Mouse (Mus musculus) hematopoietic stem cell, adult 5-6 weeks (primary cell): ENCODE measurements at regions not wholly inside any gene's neighbourhood (a gene's known extent, or its start where the extent isn't known, plus 50 kb on each side); places are given as distances from the start of the nearest gene placed in this dataset.

Experiments
- ATAC-seq, 2 experiments: fragments of 125-278 bp in 1 of 2; replicated peaks in 1 of 2; 2 replicates each; pipeline ENCODE4 v1.8.0; 2016 to 2017; ENCODE audit warnings: inconsistent platforms in 2 of 2, mild to moderate bottlenecking in 2 of 2, moderate number of reproducible peaks in 2 of 2, low read depth in 1 of 2, moderate TSS enrichment in 1 of 2; ENCODE audit not compliant: low FRiP score in 2 of 2, poor library complexity in 2 of 2, severe bottlenecking in 2 of 2, insufficient read depth in 1 of 2, low TSS enrichment in 1 of 2

GRCm38 (mm10) chr3:157724542-157724941 lies 157.8 kb downstream of the Ptger3 start:
- ATAC-seq, result no peak

GRCm38 (mm10) chr3:157723184-157723583 lies 156.5 kb downstream of the Ptger3 start:
- no peak for ATAC-seq

DNA sequence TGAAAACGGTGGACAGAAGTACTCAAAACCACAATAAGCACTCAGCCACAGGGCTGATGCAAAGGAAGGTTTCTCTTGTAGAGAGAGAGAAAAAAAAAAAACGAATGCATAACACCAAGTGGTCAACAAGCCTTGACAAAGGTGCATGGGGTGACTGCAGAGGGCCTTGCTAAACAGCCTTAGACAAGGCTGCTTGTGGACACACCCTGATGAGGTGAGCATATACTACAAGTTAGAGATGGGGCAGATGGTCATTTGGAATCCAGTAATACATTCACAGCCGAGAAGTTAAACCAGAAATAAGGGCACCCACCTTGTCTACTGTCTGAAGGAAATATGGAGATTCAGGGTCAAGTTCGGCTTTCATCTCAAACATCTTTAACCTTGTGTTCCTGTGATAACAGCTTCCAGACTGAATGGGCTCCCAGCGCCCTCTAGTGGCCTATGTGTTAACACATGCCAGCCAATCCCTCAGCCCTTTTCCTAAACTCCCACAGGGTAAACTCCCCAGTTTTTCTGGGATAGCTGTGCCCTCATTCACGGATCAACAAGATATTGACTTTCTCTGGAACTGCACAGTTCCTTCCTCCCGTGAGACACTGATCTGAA lies 150.7 kb downstream of the Ptger3 start:
- ATAC-seq, result peak; percentile 80 to 89

DNA sequence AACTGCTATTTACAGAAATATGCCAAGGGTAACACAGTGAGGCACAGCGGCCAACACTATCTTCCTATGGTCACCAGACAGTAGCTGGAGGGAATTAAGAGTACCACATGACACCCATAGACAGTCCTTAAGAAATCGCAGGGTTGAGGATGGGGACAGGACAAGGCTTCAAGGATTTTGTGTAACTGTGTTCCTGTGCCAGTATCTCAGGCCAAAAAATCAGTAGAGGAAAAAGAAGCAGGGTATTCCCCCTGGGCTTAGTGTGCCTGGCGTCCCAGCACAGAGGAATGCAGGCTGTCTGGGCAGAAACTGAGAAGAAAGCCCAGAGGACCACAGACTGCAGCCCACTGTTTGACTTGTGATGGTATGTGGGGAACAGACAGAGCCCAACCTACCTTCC lies 147.3 kb downstream of the Ptger3 start:
- no peak for ATAC-seq

- no peak for ATAC-seq
Measured at GRCm38 (mm10) chr3:157710790-157711381, 144.2 kb downstream of the Ptger3 start.

- ATAC-seq, result no peak; a peak in 1 of 4 replicates
Measured at GRCm38 (mm10) chr3:157699961-157700360, 133.3 kb downstream of the Ptger3 start.

DNA sequence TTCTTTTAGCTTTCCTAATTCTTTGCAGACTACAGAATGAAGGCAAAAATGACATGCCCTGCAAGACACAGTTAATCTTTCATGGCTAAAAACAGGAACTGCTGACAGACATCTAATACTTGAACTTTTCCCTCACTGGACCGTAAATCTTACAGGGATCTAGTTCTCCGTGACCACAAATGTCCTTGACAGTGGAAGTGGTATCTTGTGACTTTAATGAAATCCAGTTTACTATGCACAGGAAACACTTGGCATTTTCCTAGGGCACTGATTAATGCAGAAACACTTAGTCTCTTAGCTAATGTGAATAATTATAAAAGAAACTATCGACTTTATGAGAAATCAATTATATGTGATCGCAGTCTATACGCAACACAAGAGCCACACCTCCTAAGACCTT lies 131.8 kb downstream of the Ptger3 start:
- ATAC-seq, result peak; percentile 76 to 78

DNA sequence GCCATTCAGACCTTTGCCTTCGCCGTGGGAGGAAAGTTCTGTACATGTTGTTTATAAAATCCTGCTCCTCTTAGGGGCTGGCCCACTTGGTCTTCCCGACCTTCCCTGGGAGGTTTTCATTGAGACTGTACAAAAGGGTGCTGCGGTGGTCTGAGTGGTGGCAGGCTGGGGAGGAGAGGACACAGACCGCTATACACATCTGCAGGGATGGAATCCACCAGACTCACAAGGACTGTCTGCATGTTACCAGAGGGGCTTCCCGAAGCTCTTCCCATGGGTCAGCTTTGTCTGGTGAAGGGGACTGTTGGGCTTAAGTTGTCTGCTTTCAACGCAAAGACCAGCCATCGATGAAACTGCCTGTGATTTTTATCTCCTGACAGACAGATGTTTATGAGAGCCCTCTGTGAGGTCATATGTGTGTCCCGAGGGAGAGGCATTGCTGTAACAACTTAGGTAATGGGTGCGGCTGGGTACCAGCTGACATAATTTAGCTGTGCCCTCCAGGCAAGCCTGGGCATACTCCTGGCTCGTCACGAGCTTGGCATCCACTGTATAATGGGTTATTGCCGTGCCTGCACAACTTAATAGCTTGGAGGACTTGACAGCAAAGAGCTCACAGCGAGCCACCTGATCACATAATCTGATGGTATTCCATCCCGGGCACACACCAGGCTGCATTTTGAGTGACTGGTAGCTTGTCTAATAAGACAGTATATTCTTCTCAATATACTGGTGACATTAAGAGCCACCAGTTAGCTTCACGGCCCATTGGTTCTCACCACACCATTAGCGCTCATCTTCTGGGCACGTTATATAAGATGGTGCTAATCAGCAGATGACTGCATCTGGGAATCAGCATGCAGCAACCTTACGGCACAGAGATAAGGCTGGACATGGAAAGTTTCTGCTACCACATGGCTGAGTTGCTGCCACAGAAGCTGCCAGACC lies 128.7 kb downstream of the Ptger3 start:
- no peak for ATAC-seq
